Mouse (Mus musculus) liver, postnatal 0 days (tissue): ENCODE measurements around the gene Dnase1l2. TPM values are rescaled to one million over a fixed set of nuclear protein-coding genes. Genes with fewer than 3 reads are reported as not detected.
A peak's percentile ranks its signal among the peaks of the same experiment; 100 is the strongest.

ENCODE experiments used
- ATAC-seq: fragments of 200-750 bp; cut with Nextera tagmentation; 2 replicates; pipeline ENCODE4 v1.8.0; 2017; ENCODE audit warnings: mild to moderate bottlenecking, moderate library complexity
- DNase-seq: peaks from one replicate; pipeline ENCODE4 v3.0.0-alpha.2; 2016
- H3K27ac ChIP-seq: fragments of 300-500 bp; sonication (generic); 2 replicates; pipeline ENCODE4 v1.5.1; 2014; ENCODE audit warnings: antibody characterized with exemption, moderate library complexity, mild to moderate bottlenecking, low read depth
- H3K27me3 ChIP-seq: fragments of 300-500 bp; sonication (generic); 2 replicates; pipeline ENCODE4 v1.6.1; 2014; ENCODE audit warnings: low read length, control low read depth, mixed read lengths; ENCODE audit not compliant: insufficient read depth
- H3K36me3 ChIP-seq: fragments of 300-500 bp; sonication (generic); replicated peaks from 2 replicates; pipeline ENCODE4 v1.6.1; 2014; ENCODE audit warnings: mild to moderate bottlenecking, control low read depth, low read length, moderate library complexity, mixed read lengths; ENCODE audit not compliant: insufficient read depth
- H3K4me1 ChIP-seq: fragments of 300-500 bp; sonication (generic); 2 replicates; pipeline ENCODE4 v1.6.1; 2014; ENCODE audit warnings: antibody characterized with exemption, mild to moderate bottlenecking, control low read depth; ENCODE audit not compliant: insufficient read depth
- H3K4me2 ChIP-seq: fragments of 300-500 bp; sonication (generic); 2 replicates; pipeline ENCODE4 v1.6.1; 2014; ENCODE audit warnings: low read depth, mild to moderate bottlenecking, low read length, moderate library complexity, mixed read lengths
- H3K4me3 ChIP-seq: fragments of 300-500 bp; sonication (generic); 2 replicates; pipeline ENCODE4 v1.5.1; 2014; ENCODE audit warnings: low read depth, low read length
- H3K9ac ChIP-seq: fragments of 300-500 bp; sonication (generic); replicated peaks from 2 replicates; pipeline ENCODE4 v1.6.1; 2014; ENCODE audit warnings: mild to moderate bottlenecking, moderate library complexity
- H3K9me3 ChIP-seq: fragments of 300-500 bp; sonication (generic); 2 replicates; pipeline ENCODE4 v1.6.1; 2016; ENCODE audit warnings: mild to moderate bottlenecking, control low read depth, low read length, mixed read lengths
- CTCF ChIP-seq: sonication (generic); IDR thresholded peaks from 2 replicates; pipeline ENCODE4 v1.5.1; 2016; ENCODE audit warnings: antibody characterized with exemption, low read depth
- EP300 ChIP-seq: IDR thresholded peaks from 2 replicates; pipeline ENCODE4 v1.6.1; 2016; ENCODE audit warnings: antibody characterized with exemption, low read depth, mild to moderate bottlenecking
- WGBS: fragments of 180-500 bp; shearing (Covaris S2); extraction: QIAGEN DNeasy Blood & Tissue Kit; methylation state at CpG from one replicate; pipeline ENCODE4 v1.1.7; 2014; ENCODE audit not compliant: insufficient replicate concordance; 5-methylcytosine and 5-hydroxymethylcytosine counted together
- polyA plus RNA-seq: library from polyadenylated mRNA; unstranded; fragments of >200 nt; fragmentation: Nextera tagmentation; extraction: Ambion mirVana; gene quantifications from 2 replicates; pipeline ENCODE4 v1.2.1, GENCODE M21; 2015

The Dnase1l2 gene
- polyA plus RNA-seq, 1 experiment from 2014 or later = 0.35 TPM

GRCm38 (mm10) chr17:24483495-24483894, 40.6 kb upstream of the Dnase1l2 start:
- TF ChIP-seq EP300 = no peak
- TF ChIP-seq CTCF = no peak
- Histone ChIP-seq H3K27ac (no peak overlapping the region), H3K36me3 (no peaks in the 10 kb centered on the region), H3K4me2 (no peak overlapping the region), H3K9me3 (no peaks in the 10 kb centered on the region), H3K9ac (no peak overlapping the region), H3K4me1 (peaks cover 7% of the 10 kb centered on the region), H3K27me3 (peaks cover 15% of the 10 kb centered on the region), H3K4me3 (no peak overlapping the region)
- WGBS = 80% methylated on average over 3 of the region's 3 CpGs
- DNase-seq (no peak), ATAC-seq (no peak)

DNA sequence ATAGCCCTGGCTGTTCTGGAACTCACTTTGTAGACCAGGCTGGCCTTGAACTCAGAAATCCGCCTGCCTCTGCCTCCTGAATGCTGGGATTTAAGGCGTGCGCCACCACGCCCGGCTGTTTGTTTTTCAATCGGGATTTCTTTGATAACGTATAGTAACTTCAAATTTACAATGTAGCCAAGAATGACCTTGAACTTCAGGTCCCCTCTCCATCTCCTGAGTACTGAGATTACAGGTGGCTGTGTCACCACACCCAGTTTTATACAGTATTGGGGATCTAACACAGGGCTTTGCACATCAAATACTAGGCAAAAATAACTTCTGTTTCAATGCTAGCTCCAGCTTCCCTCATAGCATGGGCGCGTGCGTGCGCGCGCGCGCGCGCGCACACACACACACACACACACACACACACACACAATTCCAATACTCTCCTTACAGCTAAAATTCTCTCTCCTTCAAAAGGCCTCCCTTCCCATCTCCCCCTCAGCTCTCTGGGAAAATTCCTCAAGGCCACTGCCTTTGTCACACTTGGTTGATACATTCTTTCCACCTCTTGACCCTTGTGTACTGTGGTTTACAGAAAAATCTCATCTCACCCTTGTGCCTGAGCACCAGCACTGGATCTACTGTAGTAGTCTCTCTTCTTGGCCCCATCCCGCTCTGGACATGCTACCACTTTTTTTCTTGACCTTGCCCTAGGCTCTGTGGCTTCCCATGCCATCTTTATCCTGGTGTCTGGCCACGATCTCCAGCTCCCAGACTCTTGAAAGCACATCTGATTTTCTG, 38.3 kb upstream of the Dnase1l2 start:
- Histone ChIP-seq H3K4me1 (peaks cover 11% of the 10 kb centered on the region), H3K4me2 (no peak overlapping the region), H3K9me3 (no peaks in the 10 kb centered on the region), H3K27ac (no peak overlapping the region), H3K27me3 (no peaks in the 10 kb centered on the region), H3K36me3 (peaks cover 10% of the 10 kb centered on the region; the same call in 1 of the 2 replicates), H3K9ac (no peak overlapping the region), H3K4me3 (no peak overlapping the region)
- ATAC-seq = no peak
- WGBS = 89% methylated on average over 20 of the region's 20 CpGs
- TF ChIP-seq CTCF (no peak), EP300 (no peak)
- no peak for DNase-seq

GRCm38 (mm10) chr17:24480201-24480826, 37.4 kb upstream of the Dnase1l2 start:
- no peak overlapping the region for H3K9ac ChIP-seq

DNA sequence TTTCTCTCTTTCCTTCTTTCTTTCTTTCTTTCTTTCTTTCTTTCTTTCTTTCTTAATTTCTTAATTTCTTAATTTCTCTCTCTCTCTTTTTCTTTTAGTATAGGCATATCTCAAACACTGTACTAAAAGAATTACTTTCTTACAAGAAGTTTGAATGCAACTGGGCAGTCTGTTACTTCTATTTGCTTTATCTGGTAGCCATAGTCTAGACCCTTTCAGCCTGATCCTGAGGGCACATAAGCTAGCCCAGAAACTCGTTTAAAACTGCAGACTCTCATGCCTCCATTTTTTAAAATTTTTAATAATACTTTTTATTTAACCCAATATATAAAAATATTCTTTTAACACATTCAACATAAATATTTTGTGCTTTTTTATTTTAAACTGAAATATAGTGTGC, 36.5 kb upstream of the Dnase1l2 start:
- Histone ChIP-seq H3K36me3 (peaks cover 28% of the 10 kb centered on the region), H3K9ac (no peak overlapping the region; the same call in 1 of the 2 replicates), H3K4me2 (peak overlapping the region; percentile 66), H3K4me3 (peak overlapping the region; percentile 78), H3K4me1 (peaks cover 11% of the 10 kb centered on the region), H3K27me3 (no peaks in the 10 kb centered on the region), H3K9me3 (no peaks in the 10 kb centered on the region), H3K27ac (no peak overlapping the region)
- TF ChIP-seq EP300 (no peak), CTCF (no peak)
- ATAC-seq (no peak), DNase-seq (no peak)
- 20% methylated on average over 1 of the region's 1 CpGs for WGBS

More at GRCm38 (mm10) chr17:24480201-24480826, 37.4 kb upstream of the Dnase1l2 start:
- TF ChIP-seq CTCF = peak; percentile 44
- TF ChIP-seq EP300 = no peak
- DNase-seq (no peak), ATAC-seq (no peak)
- Histone ChIP-seq H3K36me3 (peaks cover 19% of the 10 kb centered on the region), H3K27me3 (no peaks in the 10 kb centered on the region), H3K4me2 (no peak overlapping the region), H3K9me3 (no peaks in the 10 kb centered on the region), H3K4me3 (no peak overlapping the region), H3K27ac (no peak overlapping the region), H3K4me1 (peaks cover 11% of the 10 kb centered on the region)
- 53% methylated on average over 3 of the region's 3 CpGs for WGBS

DNA sequence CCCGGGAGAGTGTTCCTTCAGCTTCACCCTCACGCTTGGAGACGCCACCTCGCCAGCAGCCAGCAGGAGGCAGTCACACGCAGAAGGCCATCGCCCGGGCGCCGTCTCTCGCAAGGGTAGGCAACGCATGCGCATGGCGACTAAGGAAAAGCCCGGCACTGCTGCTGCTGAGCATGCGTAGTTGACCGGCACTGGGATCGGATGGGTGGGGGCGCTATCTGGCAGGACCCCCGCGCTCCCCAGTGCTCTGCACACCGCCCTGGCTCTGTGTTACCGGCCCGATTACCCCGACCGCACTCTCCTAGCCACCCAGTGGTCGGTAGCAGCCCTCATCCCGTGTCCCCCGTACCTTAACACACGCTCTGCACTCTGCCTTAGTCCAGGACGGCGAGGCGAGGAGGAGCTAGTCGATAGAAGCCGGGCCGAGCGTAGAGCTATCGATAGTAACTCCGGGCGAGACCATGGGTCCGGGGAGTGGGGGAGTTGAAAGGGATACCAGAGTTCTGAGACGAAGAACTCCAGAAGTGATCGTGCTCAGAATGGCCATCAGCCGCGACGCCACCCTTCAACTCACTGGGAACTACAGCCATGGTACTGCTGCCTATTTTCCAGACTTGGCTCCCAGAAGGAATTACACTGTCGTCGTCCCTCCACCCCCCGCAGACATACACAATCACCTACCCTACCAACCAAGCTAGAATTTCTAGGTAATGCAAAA, 35.9 kb upstream of the Dnase1l2 start, which contains the start of gene Mlst8:
Gene Mlst8, minus strand, starts transcription at position 416 of the 718 bp plus-strand sequence.
- H3K36me3 ChIP-seq = peaks cover 34% of the 10 kb centered on the region
- under 1% methylated on average over 48 of the region's 48 CpGs for WGBS
- peak within 1 kb of the TSS; percentile 66 for H3K4me2 ChIP-seq
- TF ChIP-seq CTCF (peak; percentile 97), EP300 (peak; percentile 75)
- peak within 1 kb of the TSS; percentile 78 for H3K4me3 ChIP-seq
- ATAC-seq (peak; percentile 97), DNase-seq (peak; percentile 98)
- H3K27me3 ChIP-seq = no peaks in the 10 kb centered on the region
- H3K27ac ChIP-seq = peak within 1 kb of the TSS; percentile 84
- H3K4me1 ChIP-seq = peaks cover 11% of the 10 kb centered on the region
- no peaks in the 10 kb centered on the region for H3K9me3 ChIP-seq
- peak within 1 kb of the TSS; percentile 77 for H3K9ac ChIP-seq
